Mouse (Mus musculus): ENCODE data around the gene Fbxo46.

Gene Fbxo46

DNA sequence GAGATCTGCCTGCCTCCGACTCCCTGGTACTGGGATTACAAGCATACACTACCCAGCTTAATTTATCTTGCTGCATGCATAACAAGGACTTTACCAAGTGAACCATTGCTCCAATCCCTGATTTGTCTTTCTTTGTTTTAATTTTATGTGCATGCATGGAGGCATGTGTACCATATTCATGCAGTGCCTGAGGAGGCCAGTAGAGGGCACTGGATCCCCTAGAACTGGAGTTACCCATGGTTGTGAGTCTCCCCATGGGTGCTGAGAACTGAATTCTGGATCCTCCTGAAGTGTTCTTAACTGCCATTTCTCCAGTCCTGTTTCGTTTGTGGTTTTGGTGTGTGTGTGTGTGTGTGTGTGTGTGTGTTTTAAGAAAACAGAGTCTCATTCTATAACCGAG, 47.3 kb downstream of the Fbxo46 start:
- DNase-seq (ENCODE audit: low spot score in 2 of 2): no peak

DNA sequence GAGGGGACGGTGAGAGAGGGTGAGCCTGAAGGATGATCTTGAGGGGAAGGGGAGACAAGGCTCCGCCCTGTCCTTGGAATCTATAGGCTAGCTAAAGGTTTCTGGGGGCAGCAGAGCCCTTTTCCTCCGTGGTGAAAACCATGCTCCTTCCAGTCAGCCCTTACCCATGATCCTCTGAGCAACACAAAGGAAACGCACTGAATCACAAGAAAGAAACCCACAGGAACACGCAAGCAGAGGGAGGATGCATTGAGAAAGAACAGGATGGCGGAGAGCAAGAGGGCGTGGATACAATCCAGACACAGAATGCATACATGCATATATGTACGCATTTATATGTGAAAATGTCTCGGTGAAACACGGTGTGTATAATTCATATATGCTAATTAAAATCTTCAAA, 49.8 kb downstream of the Fbxo46 start:
- no peak for DNase-seq (ENCODE audit: low spot score in 2 of 2)

DNA sequence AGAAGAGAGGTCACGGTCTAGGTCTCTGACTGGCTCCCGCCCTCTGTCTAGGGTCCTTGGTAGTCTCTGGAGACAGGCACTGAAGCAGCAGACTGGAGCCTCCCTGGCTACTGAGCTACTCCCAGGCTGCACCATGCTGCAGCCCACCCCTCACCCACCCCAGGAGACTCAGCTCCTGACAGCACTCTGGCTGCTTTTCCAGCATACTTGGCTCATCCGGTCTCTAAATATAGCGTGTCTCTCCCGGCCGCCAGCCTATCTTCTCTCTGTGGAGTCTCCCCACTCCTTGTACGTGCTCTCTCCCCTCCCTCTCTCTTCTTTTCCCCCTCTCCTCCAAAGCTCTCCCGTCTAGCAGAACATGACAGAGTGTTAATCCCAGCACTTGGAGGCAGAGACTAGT, 50.5 kb downstream of the Fbxo46 start:
- no peak for DNase-seq (ENCODE audit: low spot score in 2 of 2)

DNA sequence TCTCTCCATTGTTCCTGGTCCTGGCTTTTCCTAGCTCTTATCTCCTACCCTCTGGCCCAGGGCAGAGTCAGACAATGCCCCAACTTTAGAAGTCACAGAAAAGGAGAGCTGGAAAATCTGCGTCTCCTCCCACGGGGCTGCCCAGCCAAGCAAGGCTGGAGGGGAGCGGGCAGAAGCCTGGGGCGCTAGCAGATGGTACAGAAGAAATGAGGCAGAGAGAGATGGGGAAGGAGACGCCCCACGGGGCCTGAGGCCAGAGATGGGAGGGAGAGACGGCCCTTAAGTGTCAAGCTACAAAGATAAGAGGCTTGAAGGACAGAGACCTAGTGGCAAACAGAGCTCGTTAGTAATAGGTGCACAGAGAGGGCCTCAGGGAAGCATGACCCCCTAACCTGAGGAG, 52.2 kb downstream of the Fbxo46 start:
- no peak for DNase-seq (ENCODE audit: low spot score in 2 of 2)

DNA sequence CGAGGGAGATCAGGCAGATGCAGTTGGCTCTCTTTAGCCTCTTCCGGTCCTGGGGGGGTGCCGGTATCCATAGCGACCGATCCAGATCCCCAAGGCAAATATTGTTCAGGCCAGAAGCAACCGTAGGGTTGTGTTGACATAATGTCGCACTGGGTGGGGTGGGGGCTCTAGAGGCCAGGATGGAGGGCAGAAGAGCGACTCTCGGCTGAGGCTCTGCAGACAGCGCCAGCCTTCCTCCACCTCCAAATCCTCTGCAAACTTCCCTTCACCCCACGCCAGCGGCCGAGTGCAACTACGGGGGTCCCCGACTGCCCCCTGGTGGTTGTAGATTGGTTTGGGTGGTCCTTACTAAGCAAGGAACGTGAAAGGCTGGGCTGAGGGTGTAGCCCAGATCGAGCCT, 53.2 kb downstream of the Fbxo46 start:
- DNase-seq (ENCODE audit: low spot score in 2 of 2): peak in 1 of 2 experiments; percentile 47

DNA sequence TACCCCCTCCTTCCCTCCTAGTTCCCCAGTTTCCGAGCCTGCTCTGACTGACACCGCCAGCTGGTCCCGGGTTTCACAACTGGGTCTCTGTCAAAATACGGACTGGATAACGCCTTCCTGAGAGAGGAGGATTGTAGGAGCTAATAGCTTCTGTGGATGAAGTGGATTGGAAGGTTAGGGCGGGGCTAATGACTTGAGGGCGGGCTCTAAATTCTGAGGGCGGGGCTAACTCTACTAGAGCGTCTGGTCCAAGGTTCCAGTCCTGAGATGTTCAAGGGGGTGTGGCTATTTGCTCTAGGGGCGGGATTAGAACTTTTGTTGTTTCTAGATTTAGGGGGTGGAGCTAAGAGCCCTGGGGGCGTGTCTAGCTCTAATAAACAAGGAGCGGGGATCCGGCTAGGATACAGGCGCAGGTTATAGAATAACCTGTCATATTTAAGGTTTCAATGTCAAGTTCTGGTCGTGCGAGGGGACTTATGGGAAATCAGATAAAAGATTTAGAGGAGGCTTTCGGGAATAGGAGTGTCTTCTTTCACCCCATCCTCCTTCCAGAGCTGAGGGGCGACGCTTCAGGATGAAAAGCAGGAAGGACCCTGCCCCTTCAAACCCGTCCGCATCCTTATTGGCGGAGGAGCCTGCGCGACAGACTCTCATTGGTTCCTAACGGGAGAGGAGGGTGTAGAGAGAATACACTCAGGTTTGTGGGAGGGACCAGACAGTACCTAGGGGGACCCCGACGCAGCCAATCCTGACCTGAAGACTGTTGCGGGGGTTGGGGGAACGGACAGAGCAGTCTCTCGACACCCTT, 56.3 kb downstream of the Fbxo46 start, which contains the start of gene Eml2:
TSS of gene Eml2 (plus strand) at position 714 of the 808 bp plus-strand sequence.
- DNase-seq (ENCODE audit: low spot score in 2 of 2): no peak

- DNase-seq (ENCODE audit: low spot score in 2 of 2): no peak
Measured at GRCm38 (mm10) chr7:19176516-19176947, 56.9 kb downstream of the Fbxo46 start.

DNA sequence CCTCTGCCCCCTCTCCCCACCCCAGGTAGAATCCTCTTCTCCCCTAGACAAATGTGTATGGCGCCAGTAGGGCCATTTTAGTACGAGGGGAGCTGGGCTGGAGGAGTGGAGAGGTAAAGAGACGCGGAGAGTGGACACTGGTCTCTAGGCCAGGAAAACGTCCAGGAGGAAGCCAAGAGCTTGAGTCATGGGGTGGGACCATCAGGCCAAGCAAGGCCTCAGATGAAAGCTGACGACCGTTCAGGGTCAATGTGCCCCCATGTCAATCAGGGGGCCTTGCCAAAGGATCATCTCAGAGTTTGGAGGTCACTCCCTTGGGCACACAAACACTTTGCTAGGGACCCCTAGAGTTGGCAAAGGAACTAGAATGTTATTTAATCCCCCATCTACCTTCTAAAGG, 57.6 kb downstream of the Fbxo46 start:
- no peak for DNase-seq (ENCODE audit: low spot score in 2 of 2)

DNA sequence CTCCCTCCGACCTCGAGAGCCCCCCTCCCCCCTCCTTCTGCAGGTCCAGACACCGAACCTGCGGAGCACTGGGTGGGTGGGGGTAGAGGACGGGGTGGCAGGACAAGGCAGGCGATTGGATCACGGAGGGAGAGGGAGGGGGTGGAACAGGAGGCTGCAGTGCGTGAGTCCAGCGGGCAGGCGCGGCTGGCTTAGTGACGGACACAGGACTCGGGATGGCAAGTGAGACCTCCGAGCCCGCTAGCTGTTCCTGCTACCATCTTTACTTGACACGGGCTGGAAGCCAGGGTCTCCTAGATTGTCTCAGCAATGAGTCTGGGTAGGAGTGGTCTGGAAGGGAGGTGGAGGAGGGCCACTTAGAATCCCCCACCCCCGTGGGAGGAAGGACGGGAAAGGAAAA, 58.4 kb downstream of the Fbxo46 start:
- no peak for DNase-seq (ENCODE audit: low spot score in 2 of 2)

DNA sequence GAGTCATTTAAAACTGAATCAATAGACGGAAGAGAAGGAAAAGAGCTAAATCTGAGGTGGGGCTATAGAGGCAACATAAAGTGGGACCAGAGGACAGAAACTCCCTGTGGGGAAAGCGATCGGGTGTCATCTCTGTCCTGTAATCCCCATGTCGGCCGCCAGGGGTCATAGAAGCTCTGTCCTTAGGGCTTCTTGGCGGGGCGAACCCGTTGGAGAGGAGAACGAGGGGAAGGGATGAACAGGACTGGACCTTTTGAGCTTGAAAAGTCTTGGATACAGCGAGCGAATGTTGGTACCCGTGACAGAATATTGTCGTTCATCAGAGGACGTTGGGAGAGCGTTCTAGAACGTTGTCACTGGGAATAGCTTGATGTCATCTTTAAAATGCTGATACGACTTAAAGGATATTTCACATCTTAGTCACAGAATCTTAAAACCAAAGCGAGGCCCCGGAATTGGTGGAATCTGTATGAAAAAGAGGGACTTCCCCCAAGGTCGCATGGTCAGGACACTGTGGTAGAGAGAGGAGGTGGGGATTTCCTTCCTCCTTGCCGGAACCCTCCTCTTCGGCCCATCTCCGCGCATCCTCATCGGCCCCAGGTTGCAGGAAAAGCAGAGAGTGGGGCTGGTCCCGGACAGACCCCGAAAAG, 58.9 kb downstream of the Fbxo46 start:
- DNase-seq (ENCODE audit: low spot score in 2 of 2): peak; percentile 49 to 61

DNA sequence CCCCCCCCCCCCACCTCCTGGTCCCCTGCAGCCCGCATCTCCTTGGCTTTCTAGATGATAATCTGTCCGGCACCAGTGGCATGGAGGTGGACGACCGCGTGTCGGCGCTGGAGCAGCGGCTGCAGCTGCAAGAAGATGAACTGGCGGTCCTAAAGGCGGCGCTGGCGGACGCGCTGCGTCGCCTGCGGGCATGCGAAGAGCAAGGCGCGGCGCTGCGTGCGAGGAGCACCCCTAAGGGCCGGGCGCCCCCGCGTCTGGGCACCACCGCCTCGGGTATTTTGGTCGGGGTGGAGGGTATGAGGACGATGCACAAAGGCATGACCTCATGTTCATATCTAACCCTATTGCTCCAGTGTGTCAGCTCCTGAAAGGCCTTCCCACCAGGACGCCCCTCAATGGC, 59.5 kb downstream of the Fbxo46 start:
- peak in 1 of 2 experiments; percentile 36 for DNase-seq (ENCODE audit: low spot score in 2 of 2)

DNA sequence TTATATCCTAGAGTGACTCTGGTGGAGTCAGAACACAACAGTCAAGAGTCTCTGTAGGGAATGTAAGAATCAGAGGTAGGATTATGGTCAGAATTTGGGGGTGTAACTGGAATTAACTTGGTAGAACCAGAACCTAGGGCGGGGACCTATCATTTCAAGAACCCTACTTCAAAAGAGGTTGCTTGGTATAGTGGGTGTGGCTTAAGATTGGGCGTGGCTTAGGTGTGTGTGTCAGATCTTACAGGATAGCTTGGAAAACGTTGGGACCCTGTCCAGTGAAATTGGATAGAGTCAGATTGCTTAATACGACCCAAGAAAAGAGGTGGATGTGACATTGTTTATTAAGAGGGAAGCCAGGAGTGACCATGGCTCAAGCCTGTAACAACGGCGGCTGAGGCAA, 60.3 kb downstream of the Fbxo46 start:
- DNase-seq (ENCODE audit: low spot score in 2 of 2): no peak

- DNase-seq (ENCODE audit: low spot score in 2 of 2): no peak
Measured at GRCm38 (mm10) chr7:19180862-19181429, 61.3 kb downstream of the Fbxo46 start.

- no peak for DNase-seq (ENCODE audit: low spot score in 2 of 2)
Measured at GRCm38 (mm10) chr7:19184250-19184649, 64.6 kb downstream of the Fbxo46 start.

DNA sequence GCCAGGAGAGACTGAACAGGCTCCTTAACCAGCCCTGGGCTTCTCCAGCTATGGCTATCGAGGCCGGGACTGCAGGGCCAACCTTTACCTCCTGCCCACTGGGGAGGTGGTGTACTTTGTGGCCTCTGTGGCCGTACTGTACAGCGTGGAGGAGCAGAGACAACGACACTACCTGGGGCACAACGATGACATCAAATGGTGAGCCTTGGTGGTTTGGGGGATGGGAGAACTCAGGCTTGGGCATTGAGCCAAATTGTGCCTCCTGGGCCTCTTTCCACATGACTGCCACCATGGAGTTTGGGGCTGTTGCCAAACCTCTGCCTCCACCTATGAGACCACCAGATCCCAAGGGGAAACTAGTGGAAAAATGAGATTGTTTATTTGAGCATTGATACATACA, 65.1 kb downstream of the Fbxo46 start:
- DNase-seq (ENCODE audit: low spot score in 2 of 2): no peak
